Mouse (Mus musculus) layer of hippocampus, postnatal 36 days (tissue): Measurements from ENCODE around the gene Arr3. TPM values are rescaled to one million over a fixed set of nuclear protein-coding genes. Genes with fewer than 3 reads are reported as not detected.

Experiments
- DNase-seq, 2 experiments: peaks; one replicate each; pipeline ENCODE4 v3.0.0; 2022
- total RNA-seq, 2 experiments: library from RNA; stranded (reverse); gene quantifications; 2 replicates each; pipeline ENCODE4 v1.2.3; 2021

The Arr3 gene
- total RNA-seq: under 1 TPM; 0.35 to 0.50 TPM

DNA sequence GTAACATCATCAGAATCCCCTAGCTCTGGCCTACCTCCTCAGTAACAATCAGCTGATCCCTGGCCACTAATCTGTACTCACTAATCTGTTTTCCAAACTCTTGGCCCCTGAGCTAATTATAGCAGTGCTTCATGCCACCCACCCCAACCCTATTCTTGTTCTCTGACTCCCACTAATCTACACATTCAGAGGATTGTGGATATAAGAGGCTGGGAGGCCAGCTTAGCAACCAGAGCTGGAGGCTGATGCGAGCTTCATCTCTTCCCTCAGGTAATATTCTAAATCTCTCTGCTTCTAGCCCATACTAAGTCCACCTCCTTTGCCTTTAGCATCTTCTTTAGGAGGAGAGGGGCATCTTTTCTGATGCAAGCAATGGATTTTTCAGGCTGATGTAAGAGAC, at the start of gene Arr3:
Gene Arr3, plus strand, starts transcription at position 184 of the 400 bp plus-strand sequence.
- DNase-seq: no peak

- DNase-seq: no peak
Observed at GRCm38 (mm10) chrX:100556026-100556425, 49.3 kb upstream of the Arr3 start.

DNA sequence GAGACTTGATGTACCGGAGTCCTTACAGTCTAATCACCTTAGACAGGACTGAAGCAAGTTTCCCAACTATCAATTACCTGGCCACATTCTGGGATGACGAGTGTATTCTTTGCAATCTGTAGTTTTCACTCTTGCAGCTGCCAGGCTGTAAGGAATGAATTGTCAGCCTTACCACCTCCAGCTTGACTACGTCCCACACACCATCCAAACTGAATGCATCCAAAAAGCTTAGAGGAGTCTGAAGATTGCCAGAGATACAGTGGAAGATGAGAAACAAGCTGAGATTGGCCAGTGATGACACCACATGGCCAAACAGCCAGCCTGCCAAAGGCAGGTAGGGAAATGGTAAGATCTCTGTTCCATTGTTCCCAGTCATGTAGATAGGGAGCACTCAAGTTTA, 39.6 kb upstream of the Arr3 start:
- DNase-seq: no peak

DNA sequence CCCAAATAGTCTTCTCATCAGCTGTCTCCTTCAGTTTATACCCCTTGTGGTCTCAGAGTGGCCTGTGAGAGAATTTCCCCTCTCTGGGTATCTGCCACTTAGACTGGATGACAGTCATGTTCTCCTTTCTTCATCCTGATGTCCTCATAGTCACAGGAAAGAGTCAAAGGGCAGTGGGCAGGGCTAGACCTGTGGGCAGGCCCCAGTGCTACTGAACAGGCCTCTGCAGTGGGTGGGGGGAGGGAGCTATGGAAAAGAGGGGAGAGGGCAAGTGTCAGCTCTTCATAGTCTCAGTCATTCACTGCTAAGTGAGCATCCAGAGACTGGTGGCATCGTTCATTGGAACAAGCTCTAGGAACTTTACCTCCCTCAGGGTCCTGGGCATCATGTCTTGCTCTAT, 33.3 kb upstream of the Arr3 start, which contains the start of gene Awat1:
Gene Awat1, plus strand, starts transcription at position 301 of the 400 bp plus-strand sequence.
- DNase-seq: no peak

- no peak for DNase-seq
Observed at GRCm38 (mm10) chrX:100594791-100595190, 10.5 kb upstream of the Arr3 start, which contains the start of gene P2ry4. Gene P2ry4 (minus strand): TSS chrX:100594869.

DNA sequence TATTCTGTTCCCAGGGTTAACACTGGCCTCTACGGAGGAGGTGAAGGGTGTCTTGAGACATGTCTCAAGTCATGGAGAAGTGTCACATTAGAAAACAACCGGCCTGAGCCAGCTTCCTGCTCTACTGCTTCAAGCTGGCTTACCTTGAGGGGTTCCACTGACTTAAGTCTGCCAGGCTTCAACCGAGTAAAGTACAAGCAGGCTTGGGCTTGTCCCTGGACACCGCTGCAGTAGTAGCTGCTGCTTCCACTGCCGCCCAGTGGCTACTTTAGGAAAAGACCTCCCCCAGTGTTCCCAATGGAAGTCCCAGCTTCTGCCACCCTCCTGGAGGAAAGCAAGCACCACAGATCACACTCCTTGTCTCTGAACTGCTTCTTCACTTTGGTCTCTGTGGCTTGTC, 7.9 kb upstream of the Arr3 start:
- peak; percentile 23 to 35 for DNase-seq

- no peak for DNase-seq
Observed at GRCm38 (mm10) chrX:100599755-100600154, 5.5 kb upstream of the Arr3 start.

DNA sequence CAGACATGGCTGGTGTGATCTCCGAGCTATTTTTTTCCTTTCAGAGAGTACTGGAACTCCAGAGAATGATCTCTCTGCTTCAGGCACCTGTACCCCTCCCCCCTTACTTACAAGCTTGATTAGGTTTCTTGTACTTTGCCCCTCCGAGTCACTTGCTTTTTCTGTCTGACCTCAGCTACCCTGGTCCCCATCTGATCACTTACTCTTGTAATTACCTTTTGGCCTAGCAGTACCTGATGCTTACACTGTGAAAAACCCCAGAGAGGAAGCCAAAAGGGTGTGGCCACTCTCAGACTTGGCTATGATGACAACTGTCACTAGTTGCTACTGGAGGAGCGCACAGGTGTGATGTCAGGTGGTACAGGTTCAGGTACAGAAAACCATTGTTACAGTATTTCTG, 13.2 kb downstream of the Arr3 start:
- no peak for DNase-seq

GRCm38 (mm10) chrX:100621366-100621765, 16.1 kb downstream of the Arr3 start:
- DNase-seq: no peak

DNA sequence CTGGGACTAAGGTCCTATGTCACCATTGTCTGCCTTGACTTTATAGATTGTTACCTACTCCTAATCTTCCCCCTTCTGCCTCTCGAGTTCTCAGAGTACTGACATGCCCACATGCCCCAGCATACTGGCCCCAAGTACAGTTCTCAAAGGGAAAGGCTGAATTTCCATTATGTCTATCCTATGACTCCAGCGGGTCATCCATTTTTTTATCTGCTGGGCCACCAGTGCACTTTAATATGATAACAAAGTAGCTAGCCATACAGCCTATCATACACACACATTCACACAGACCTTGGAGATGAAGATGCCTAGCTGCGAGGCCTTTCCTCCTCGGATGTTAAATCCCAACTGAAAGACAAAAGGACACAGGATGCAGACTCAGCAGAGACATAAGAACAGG, 18.9 kb downstream of the Arr3 start:
- DNase-seq: no peak

- no peak for DNase-seq
Observed at GRCm38 (mm10) chrX:100625146-100625545, 19.8 kb downstream of the Arr3 start.

GRCm38 (mm10) chrX:100625546-100625801, 20.2 kb downstream of the Arr3 start, which contains the start of gene Kif4:
Gene Kif4 (plus strand): TSS chrX:100625737.
- DNase-seq: no peak

DNA sequence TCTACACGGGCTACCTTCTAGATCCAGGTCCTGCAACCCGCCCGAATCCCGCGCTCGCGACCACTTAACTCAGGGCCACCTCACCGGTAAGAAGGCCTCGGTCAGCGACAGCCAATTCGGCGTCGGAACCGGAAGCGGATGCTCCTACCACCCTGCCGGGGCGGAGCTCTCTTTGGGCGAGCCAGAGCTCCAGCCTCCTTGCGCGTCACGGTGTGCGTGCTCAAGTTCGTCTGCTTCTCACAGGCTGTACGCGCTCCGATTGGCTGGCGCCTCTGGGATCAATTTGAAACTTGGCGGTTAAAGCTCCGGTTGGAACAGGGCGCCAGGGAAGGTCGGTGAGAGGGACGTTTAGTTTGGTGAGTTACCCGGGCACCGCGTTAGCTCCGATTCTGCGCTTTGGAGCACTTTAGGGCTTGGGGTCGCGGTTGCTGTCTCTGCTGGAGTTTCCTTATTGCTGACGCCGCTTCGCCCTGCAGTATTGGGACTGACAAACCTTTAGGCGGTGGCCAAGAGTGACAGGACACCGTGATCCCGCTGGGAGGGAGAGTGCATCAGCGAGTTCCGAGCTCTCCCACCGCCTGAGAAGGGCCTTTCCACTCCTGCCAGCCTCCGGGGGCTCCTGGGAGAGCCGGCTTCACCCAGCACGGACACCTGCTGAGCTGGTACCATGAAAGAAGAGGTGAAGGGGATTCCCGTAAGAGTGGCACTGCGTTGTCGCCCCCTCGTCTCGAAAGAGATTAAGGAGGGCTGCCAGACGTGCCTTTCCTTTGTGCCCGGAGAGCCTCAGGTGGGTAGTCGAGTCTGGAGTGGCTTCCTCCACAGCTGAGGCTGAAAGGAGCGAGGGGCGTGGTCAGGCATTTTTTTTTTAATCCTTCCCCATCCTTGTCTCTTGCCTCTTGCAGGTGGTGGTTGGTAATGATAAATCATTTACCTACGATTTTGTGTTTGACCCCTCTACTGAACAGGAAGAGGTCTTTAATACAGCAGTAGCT, 20.8 kb downstream of the Arr3 start, which contains the start of gene Pdzd11:
Gene Pdzd11, minus strand, starts transcription at position 767 of the 992 bp plus-strand sequence.
- peak; percentile 80 to 86 for DNase-seq

DNA sequence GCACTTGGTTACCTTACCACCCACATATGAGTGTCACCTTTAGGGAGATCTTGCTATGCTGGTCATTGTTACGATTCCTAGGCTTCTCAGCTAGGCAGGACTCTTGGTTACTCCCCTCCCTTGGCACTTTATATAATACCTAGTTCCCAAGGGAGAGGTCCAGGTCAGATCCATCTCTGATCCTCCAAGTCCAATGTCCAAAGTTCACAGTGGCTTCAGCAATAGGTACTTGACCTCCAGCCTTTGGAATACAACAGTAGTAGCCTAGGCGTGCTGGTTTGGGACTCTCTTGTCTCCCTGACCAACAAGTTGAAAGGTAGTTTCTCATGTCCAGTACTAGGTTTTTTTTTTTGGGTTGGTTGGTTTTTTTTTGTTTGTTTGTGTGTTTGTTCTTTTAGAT, 23.8 kb downstream of the Arr3 start:
- DNase-seq: no peak

- no peak for DNase-seq
Observed at GRCm38 (mm10) chrX:100638477-100638876, 33.2 kb downstream of the Arr3 start.

DNA sequence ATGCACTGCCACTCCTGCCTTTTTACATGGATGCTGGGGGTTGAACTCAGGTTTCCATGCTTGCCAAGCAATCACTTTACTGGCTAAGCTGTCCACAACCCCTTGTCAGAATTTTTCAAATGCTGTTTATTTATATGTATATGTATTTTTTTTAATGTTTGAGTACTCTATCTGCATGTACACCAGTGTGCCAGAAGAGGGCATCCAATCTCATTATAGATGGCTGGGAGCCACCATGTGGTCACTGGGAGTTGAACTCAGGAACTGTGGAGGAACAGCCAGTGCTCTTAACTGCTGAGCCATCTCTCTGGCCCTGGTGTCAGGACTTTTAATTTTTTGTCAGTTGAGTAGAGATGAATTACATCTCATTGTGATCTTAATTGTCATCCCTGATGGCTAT, 47.6 kb downstream of the Arr3 start:
- DNase-seq: no peak

- DNase-seq: no peak
Observed at GRCm38 (mm10) chrX:100664825-100665224, 59.5 kb downstream of the Arr3 start.

Other genes starting within 250 kb of the Arr3 start
- gene Otud6a, start 176.5 kb upstream of the Arr3 start, total RNA-seq: not detected
- gene Awat2, start 162.8 kb upstream of the Arr3 start, total RNA-seq: under 1 TPM in 1 of 2 experiments, not detected in 1; 0.35 TPM
- 10 to 100 TPM; 35.7 to 36.4 TPM for gene Igbp1, start 111.2 kb upstream of the Arr3 start, total RNA-seq
- gene Dgat2l6, start 80.7 kb upstream of the Arr3 start, total RNA-seq: under 1 TPM; 0.20 to 0.61 TPM
- not detected for gene Awat1, start 33.2 kb upstream of the Arr3 start, total RNA-seq
- under 1 TPM in 1 of 2 experiments, not detected in 1; 0.07 TPM for gene P2ry4, start 10.6 kb upstream of the Arr3 start, total RNA-seq
- gene Kif4, start 20.2 kb downstream of the Arr3 start, total RNA-seq: under 1 TPM; 0.52 to 0.73 TPM
- 10 to 100 TPM; 44.2 to 44.7 TPM for gene Pdzd11, start 21.1 kb downstream of the Arr3 start, total RNA-seq
- gene Gdpd2, start 124.4 kb downstream of the Arr3 start, total RNA-seq: 10 to 100 TPM; 10.8 to 12.2 TPM
- gene Dlg3, start 162.2 kb downstream of the Arr3 start, total RNA-seq: 100 to 1,000 TPM; 153 to 154 TPM